Mouse (Mus musculus) heart, embryonic 16.5 days (tissue): ENCODE measurements around the gene Tfcp2. TPM values are rescaled to one million over a fixed set of nuclear protein-coding genes. Genes with fewer than 3 reads are reported as not detected.
A peak's percentile ranks its signal among the peaks of the same experiment; 100 is the strongest.
"Not testable (repeated sequence)": the region's sequence is repeated elsewhere in the genome, so short reads cannot be mapped to it uniquely, and the experiment has no call there.

ENCODE experiments used
- ATAC-seq: fragments of 200-750 bp; cut with Nextera tagmentation; replicated peaks from 2 replicates; pipeline ENCODE4 v1.8.0; 2017; ENCODE audit warnings: moderate number of reproducible peaks; ENCODE audit not compliant: insufficient read depth, low FRiP score; ENCODE audit errors: extremely low read depth
- H3K27ac ChIP-seq: fragments of 300-500 bp; sonication (generic); 2 replicates; pipeline ENCODE4 v1.5.1; 2014; ENCODE audit warnings: mild to moderate bottlenecking, low read length, control low read depth, moderate library complexity
- H3K27me3 ChIP-seq: fragments of 300-500 bp; sonication (generic); 2 replicates; pipeline ENCODE4 v1.6.1; 2014; ENCODE audit warnings: low read length, mixed read lengths; ENCODE audit not compliant: control insufficient read depth, insufficient read depth
- H3K36me3 ChIP-seq: fragments of 300-500 bp; sonication (generic); 2 replicates; pipeline ENCODE4 v1.6.1; 2014; ENCODE audit not compliant: control insufficient read depth, insufficient read depth
- H3K4me1 ChIP-seq: fragments of 300-500 bp; sonication (generic); 2 replicates; pipeline ENCODE4 v1.6.1; 2014; ENCODE audit warnings: low read length, mixed read lengths; ENCODE audit not compliant: control insufficient read depth, insufficient read depth
- H3K4me2 ChIP-seq: fragments of 300-500 bp; sonication (generic); 2 replicates; pipeline ENCODE4 v1.6.1; 2014; ENCODE audit warnings: low read depth, mild to moderate bottlenecking, control low read depth, low read length
- H3K4me3 ChIP-seq: fragments of 300-500 bp; sonication (generic); 2 replicates; pipeline ENCODE4 v1.5.1; 2014; ENCODE audit warnings: mild to moderate bottlenecking, control low read depth, low read length
- H3K9ac ChIP-seq: fragments of 300-500 bp; sonication (generic); 2 replicates; pipeline ENCODE4 v1.6.1; 2014; ENCODE audit warnings: low read length, control low read depth
- H3K9me3 ChIP-seq: fragments of 300-500 bp; sonication (generic); replicated peaks from 2 replicates; pipeline ENCODE4 v1.6.1; 2016; ENCODE audit warnings: low read length; ENCODE audit not compliant: control insufficient read depth
- WGBS: fragments of 180-500 bp; shearing (Covaris S2); extraction: QIAGEN DNeasy Blood & Tissue Kit; methylation state at CpG from one replicate; pipeline ENCODE4 v1.1.7; 2014; 5-methylcytosine and 5-hydroxymethylcytosine counted together
- polyA plus RNA-seq: library from polyadenylated mRNA; unstranded; fragments of >200 nt; fragmentation: Nextera tagmentation; extraction: Ambion mirVana; gene quantifications from 2 replicates; pipeline ENCODE4 v1.2.1, GENCODE M21; 2015

Gene Tfcp2
- polyA plus RNA-seq, 1 experiment from 2014 or later: 16.0 TPM

DNA sequence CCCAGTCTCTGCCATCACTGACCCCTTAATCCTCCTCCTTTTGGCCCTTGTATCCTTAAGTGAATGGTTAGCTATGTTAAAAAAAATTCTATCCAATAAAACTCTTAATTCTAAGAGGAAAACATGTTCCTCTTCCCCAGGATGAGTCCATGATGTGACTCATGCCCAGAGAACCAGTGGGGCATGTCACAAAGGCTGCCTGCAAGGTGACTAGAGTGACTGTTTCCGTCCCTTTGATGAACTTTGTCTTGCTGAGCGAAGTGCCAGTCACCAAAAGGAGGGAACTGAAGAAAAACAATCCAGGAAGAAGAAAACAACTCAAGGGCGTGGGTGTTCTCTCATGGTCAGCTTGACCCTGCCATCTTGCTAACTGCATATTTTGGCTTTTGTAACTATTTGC, 17.4 kb upstream of the Tfcp2 start:
- ATAC-seq: no peak
- Histone ChIP-seq H3K36me3 (no peaks in the 10 kb centered on the region), H3K9me3 (no peaks in the 10 kb centered on the region), H3K4me3 (no peak overlapping the region), H3K4me1 (peaks cover 8% of the 10 kb centered on the region), H3K4me2 (no peak overlapping the region), H3K9ac (no peak overlapping the region), H3K27me3 (no peaks in the 10 kb centered on the region), H3K27ac (no peak overlapping the region)
- 73% methylated on average over 3 of the region's 3 CpGs for WGBS

DNA sequence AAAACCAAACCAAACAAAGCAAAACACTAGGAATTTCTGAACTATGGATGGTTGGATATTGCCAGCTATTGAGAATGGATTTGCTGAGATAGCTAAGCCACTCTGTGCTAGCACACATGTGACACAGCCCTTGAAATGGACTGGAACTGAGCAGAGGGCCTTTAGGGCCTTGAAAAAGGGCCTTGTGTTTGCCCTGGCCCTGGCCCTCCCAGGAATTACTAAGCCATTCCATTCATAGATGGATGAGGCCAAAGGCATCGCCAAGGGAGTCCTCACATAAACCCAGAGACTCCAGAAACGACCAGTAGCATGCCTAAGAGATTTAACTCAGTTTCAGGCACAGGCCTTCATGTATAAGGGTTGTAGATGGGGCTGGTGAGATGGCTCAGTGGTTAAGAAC, 14.7 kb upstream of the Tfcp2 start:
- 72% methylated on average over 2 of the region's 2 CpGs for WGBS
- no peak for ATAC-seq
- H3K27ac ChIP-seq: no peak overlapping the region

DNA sequence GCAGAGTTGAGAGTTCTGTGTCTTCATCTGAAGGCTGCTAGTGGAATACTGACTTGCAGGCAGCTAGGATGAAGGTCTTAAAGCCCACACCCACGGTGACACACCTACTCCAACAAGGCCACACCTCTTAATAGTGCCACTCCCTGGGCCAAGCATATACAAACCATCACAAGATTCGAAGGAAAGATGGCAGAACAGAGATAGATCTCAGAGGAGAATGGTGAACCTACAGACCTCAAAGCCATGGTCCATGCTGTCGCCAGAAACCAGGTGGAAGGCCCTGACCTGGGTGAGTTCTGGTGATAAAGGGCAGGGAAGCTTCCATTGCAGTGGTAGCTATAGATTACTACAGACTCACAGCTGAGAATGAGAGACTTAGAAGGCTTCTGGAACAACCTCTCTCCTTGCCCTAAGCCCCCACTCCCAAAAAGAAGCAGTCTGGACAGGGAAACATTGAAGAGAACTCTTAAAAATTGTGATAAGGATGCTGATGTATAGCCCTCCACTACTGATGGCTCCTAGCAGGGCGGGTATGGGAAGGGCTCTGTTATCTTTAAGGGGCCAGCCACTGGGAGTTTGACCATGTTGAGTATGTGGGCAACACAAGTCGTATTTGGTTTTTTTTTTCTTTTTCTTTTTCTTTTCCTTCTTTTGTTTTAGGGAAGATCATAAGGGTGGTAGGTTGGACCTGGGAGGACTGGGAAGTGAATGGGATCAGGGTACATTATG, 6.1 kb upstream of the Tfcp2 start:
- H3K4me2 ChIP-seq: no peak overlapping the region
- H3K36me3 ChIP-seq: no peaks in the 10 kb centered on the region
- ATAC-seq: no peak
- no peak overlapping the region for H3K9ac ChIP-seq
- H3K27me3 ChIP-seq: no peaks in the 10 kb centered on the region
- no peak overlapping the region for H3K4me3 ChIP-seq
- H3K9me3 ChIP-seq: no peaks in the 10 kb centered on the region
- H3K27ac ChIP-seq: no peak overlapping the region
- 67% methylated on average over 5 of the region's 5 CpGs for WGBS
- peaks cover 9% of the 10 kb centered on the region for H3K4me1 ChIP-seq

More for the DNA sequence above, 14.7 kb upstream of the Tfcp2 start:
- no peaks in the 10 kb centered on the region for H3K4me1 ChIP-seq
- H3K4me2 ChIP-seq: no peak overlapping the region
- no peak overlapping the region for H3K4me3 ChIP-seq
- no peaks in the 10 kb centered on the region for H3K36me3 ChIP-seq
- H3K27me3 ChIP-seq: no peaks in the 10 kb centered on the region
- H3K9ac ChIP-seq: no peak overlapping the region
- H3K9me3 ChIP-seq: no peaks in the 10 kb centered on the region

DNA sequence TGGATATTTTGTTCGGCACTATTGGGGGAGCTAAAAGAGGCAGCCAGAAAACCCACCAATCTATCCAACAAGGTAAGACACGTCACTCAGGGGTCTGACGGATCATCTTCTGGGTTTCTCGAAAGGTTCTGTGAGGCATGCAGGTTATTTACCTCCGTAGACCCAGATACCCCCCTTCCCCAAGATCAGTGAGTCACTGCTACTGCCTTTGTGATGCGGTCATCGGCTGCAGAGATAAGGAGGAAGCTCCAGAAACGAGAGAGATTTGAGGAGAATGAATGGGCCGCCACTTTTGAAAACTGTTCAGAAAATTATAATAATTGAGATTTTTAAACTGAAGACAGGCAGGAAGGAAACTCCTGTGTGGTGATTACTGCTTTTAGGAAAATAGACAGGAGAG, 4.6 kb upstream of the Tfcp2 start:
- Histone ChIP-seq H3K27ac (no peak overlapping the region), H3K36me3 (no peaks in the 10 kb centered on the region), H3K9ac (no peak overlapping the region), H3K27me3 (no peaks in the 10 kb centered on the region), H3K9me3 (no peaks in the 10 kb centered on the region), H3K4me1 (peaks cover 9% of the 10 kb centered on the region), H3K4me3 (no peak overlapping the region), H3K4me2 (no peak overlapping the region)
- 65% methylated on average over 9 of the region's 9 CpGs for WGBS
- no peak for ATAC-seq

DNA sequence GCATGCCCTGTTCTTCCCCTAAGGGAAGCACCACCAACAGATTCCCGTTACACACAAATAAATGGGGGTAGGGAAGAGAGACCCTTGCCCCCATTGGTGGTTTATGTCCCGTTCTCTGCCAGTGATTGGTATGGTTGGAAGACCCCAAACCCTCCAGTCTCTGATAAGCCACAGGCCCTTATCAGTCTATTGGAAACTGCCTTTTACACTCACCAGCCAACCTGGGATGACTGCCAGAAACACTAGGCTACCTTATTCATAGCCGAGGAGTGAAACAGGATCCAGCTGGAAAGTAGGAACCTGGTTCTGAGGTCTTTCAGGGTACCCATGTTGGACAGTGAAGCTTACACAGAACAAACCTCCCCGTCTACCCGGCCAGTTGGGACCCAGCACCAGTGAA, 4.2 kb upstream of the Tfcp2 start:
- no peak for ATAC-seq
- Histone ChIP-seq H3K4me2 (no peak overlapping the region), H3K4me1 (peaks cover 11% of the 10 kb centered on the region), H3K27me3 (no peaks in the 10 kb centered on the region), H3K27ac (no peak overlapping the region), H3K9me3 (no peaks in the 10 kb centered on the region), H3K9ac (no peak overlapping the region), H3K4me3 (no peak overlapping the region), H3K36me3 (no peaks in the 10 kb centered on the region)
- WGBS: 47% methylated on average over 5 of the region's 5 CpGs

DNA sequence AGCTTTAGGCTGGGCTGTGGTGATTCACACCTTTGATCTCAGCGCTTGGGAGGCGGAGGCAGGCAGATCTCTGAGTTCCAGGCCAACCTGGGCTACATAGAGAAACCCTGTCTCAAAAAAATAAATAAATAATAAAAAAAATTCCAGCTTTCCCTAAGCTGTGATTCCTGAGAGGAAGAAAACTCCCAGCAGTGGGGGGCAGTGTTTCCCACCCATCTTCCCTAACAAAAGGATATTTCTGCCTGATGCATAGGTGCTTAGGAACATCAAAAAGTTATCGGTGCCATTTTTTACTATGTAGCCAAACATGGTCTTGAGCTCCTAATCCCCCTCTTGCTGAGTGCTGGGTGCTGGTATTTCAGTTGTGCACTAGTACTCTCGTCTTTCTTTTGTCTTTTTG, 1.5 kb downstream of the Tfcp2 start:
- peaks cover 8% of the 10 kb centered on the region; the same call in 1 of the 2 replicates for H3K4me1 ChIP-seq
- no peaks in the 10 kb centered on the region for H3K27me3 ChIP-seq
- H3K4me3 ChIP-seq: no peak overlapping the region; the same call in 1 of the 2 replicates
- peaks cover 6% of the 10 kb centered on the region; the same call in 1 of the 2 replicates for H3K36me3 ChIP-seq
- no peak overlapping the region for H3K27ac ChIP-seq
- no peak overlapping the region for H3K9ac ChIP-seq
- 88% methylated on average over 4 of the region's 4 CpGs for WGBS
- no peaks in the 10 kb centered on the region; the same call in 1 of the 2 replicates for H3K9me3 ChIP-seq
- H3K4me2 ChIP-seq: peak overlapping the region; percentile 92
- ATAC-seq: no peak

DNA sequence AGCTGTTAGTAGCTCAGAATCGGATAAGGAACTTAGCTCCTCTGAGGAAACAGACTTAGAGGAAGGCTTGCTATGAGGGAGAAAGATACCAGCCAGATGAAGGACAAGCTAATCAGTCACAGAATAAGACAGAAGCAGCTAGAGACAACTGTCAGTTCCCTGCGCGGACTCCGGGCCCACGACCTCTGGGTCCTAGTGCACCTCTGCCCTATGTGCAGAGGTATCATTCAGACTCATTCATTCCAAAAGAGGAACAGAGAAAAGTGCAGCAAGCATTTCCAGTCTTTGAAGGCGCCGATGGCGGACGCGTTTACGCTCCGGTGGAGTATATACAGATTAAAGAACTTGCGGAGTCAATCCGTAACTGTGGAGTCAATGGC, 8.2 kb downstream of the Tfcp2 start:
- H3K27ac ChIP-seq, H3K4me1 ChIP-seq, H3K36me3 ChIP-seq, H3K4me2 ChIP-seq, H3K9me3 ChIP-seq, H3K4me3 ChIP-seq, H3K27me3 ChIP-seq, H3K9ac ChIP-seq, ATAC-seq: not testable (repeated sequence)
- WGBS: 96% methylated on average over 14 of the region's 14 CpGs

DNA sequence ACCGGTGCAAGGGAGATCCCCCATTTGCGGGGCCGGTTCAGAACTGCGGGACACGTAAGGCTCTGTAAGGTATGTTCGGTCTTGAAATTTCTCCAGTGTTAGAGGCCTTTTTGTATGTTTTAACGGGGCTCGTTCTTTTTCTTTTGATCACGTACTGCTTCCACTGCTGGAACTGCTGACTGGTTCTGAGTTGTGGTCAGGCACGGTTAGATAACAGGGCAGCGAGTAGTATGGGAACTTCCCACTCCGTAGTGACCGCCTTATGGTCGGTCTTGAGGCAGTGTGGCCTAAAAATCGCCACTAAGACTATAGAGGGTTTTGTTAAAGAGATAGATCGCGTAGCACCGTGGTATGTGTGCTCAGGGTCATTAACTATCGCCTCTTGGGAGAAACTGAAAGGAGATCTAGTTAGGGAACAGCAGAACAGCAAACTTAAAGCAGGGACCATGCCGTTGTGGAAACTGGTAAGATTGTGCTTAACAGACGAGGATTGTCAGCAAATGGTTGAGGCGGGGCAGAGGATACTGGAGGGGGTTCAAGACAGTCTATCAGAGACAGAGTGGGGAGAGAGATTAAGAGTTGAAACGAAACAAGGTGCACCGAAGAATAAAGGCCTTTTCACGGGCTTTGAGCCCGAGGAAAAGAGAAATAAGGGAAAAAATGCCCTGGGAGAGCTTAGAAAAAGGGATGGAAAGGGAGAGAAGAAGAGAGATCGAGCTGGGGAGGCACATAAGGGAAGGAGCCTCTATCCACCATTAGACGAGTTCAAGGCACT, 8.7 kb downstream of the Tfcp2 start:
- 92% methylated on average over 25 of the region's 28 CpGs for WGBS
- not testable (repeated sequence) for H3K4me1 ChIP-seq, ATAC-seq, H3K9ac ChIP-seq, H3K4me3 ChIP-seq, H3K36me3 ChIP-seq, H3K27ac ChIP-seq, H3K27me3 ChIP-seq, H3K9me3 ChIP-seq, H3K4me2 ChIP-seq

DNA sequence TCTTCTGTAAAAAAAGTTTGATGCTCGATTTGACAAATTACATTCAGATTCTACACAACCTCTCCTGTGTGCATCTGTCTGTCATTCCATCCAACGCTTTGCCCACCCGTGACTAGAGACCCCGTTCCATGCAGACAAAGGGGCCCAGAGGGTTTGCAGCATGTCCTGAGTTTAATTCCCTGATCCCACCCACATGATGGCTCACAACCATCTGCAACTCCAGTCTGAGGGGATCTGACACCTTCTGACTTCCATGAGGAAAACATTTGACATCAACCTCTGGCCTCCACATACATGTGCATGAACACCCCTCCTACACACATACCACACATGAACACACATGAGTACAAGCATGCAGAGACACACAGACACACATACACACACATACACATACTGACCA, 10.4 kb downstream of the Tfcp2 start:
- Histone ChIP-seq H3K4me3 (no peak overlapping the region), H3K4me2 (no peak overlapping the region), H3K27me3 (no peaks in the 10 kb centered on the region), H3K27ac (no peak overlapping the region), H3K9ac (no peak overlapping the region), H3K9me3 (no peaks in the 10 kb centered on the region; the same call in 1 of the 2 replicates), H3K36me3 (peaks cover 3% of the 10 kb centered on the region; the same call in 1 of the 2 replicates), H3K4me1 (no peaks in the 10 kb centered on the region; the same call in 1 of the 2 replicates)
- ATAC-seq: no peak
- WGBS: 87% methylated on average over 4 of the region's 4 CpGs
